ENCODE assay signal across 25 mouse cellular contexts in genomic region chr9:5311435-5311834, GRCm38 (mm10). TPM values are rescaled to one million over a fixed set of nuclear protein-coding genes. Genes with fewer than 3 reads are reported as not detected.
DNase-seq lines count a peak whose midpoint lies in the region; ATAC-seq and TF ChIP-seq lines count a peak whose summit lies in the region.
"Had no signal": no experiment of that assay in that cellular context is flagged by ENCODE, and none has a peak within 500 bp of the region (broad histone marks: within the 10 kb centered on the region; RNA-seq: fewer than 3 reads in every experiment).

No protein-coding gene starts in this region.

- H3K9ac ChIP-seq in lung, postnatal 0 days (replicated peaks; ENCODE audit: low read depth), result no peak overlapping the region
- no peak overlapping the region for H3K9ac ChIP-seq in forebrain, embryonic 16.5 days (replicated peaks; ENCODE audit: low read depth, low read length)
- H3K9ac ChIP-seq: heart, embryonic 15.5 days; hindbrain, embryonic 13.5 days had no signal

- 60% methylated on average over 4 of the region's 4 CpGs for WGBS in lung, postnatal 0 days
- WGBS in forebrain, embryonic 16.5 days, result 72% methylated on average over 4 of the region's 4 CpGs

- no peak for ATAC-seq in lung, postnatal 0 days
- ATAC-seq in forebrain, embryonic 16.5 days, result no peak
- ATAC-seq: intestine, postnatal 0 days; midbrain, embryonic 16.5 days had no signal

- no peak for TF ChIP-seq POLR2A in bone marrow macrophage, adult 2 months (IDR thresholded peaks at IDR 0.05; ENCODE audit: borderline replicate concordance, low read depth, low read length)

- TF ChIP-seq EP300 in lung, postnatal 0 days (IDR thresholded peaks at IDR 0.05), result no peak

- no peak for TF ChIP-seq CTCF in lung, postnatal 0 days (IDR thresholded peaks at IDR 0.05)
- TF ChIP-seq CTCF in bone marrow macrophage, adult 2 months (IDR thresholded peaks at IDR 0.05; ENCODE audit: low read depth, low read length), result no peak

- no peaks in the 10 kb centered on the region for H3K36me3 ChIP-seq in lung, postnatal 0 days (ENCODE audit: insufficient read depth, low read length)
- H3K36me3 ChIP-seq in forebrain, embryonic 16.5 days (ENCODE audit: control insufficient read depth, insufficient read depth), result no peaks in the 10 kb centered on the region
- H3K36me3 ChIP-seq: G1E; heart, embryonic 15.5 days; hindbrain, embryonic 13.5 days; limb, embryonic 10.5 days had no signal

- H3K9me3 ChIP-seq in lung, postnatal 0 days (ENCODE audit: low read length), result no peaks in the 10 kb centered on the region
- H3K9me3 ChIP-seq in forebrain, embryonic 16.5 days (ENCODE audit: control insufficient read depth, low read length), result no peaks in the 10 kb centered on the region
- H3K9me3 ChIP-seq: G1E; heart, embryonic 15.5 days; hindbrain, embryonic 13.5 days; limb, embryonic 10.5 days had no signal

- no peak overlapping the region for H3K4me3 ChIP-seq in lung, postnatal 0 days (ENCODE audit: low read depth, low read length)
- H3K4me3 ChIP-seq in bone marrow macrophage, adult 2 months (ENCODE audit: insufficient read depth, low read length), result no peak overlapping the region
- no peak overlapping the region for H3K4me3 ChIP-seq in forebrain, embryonic 16.5 days (replicated peaks; ENCODE audit: low read length)
- H3K4me3 ChIP-seq: heart, embryonic 15.5 days; hindbrain, embryonic 13.5 days; layer of hippocampus, adult 2 months; left cerebral cortex, adult 2 months; limb, embryonic 10.5 days had no signal

- H3K27me3 ChIP-seq in lung, postnatal 0 days (replicated peaks; ENCODE audit: insufficient read depth, low read length), result no peaks in the 10 kb centered on the region
- H3K27me3 ChIP-seq in forebrain, embryonic 16.5 days (replicated peaks; ENCODE audit: control insufficient read depth, insufficient read depth, low read length), result no peaks in the 10 kb centered on the region
- H3K27me3 ChIP-seq: heart, embryonic 15.5 days; hindbrain, embryonic 13.5 days had no signal

- no peak overlapping the region for H3K4me2 ChIP-seq in lung, postnatal 0 days (replicated peaks; ENCODE audit: low read depth, low read length)
- no peak overlapping the region for H3K4me2 ChIP-seq in forebrain, embryonic 16.5 days (ENCODE audit: low read length)
- H3K4me2 ChIP-seq: heart, embryonic 15.5 days; hindbrain, embryonic 13.5 days; liver, embryonic 11.5 days had no signal

- DNase-seq in adrenal gland, adult 2 months, result peak; percentile 9
- DNase-seq in adrenal gland, postnatal 14 days, result no peak
- peak; percentile 30 for DNase-seq in lung, postnatal 36 days
- no peak for DNase-seq in lung, postnatal 0 days (ENCODE audit: low spot score)
- DNase-seq in cerebellum, postnatal 4 days (ENCODE audit: low spot score in 2 of 2), result no peak
- DNase-seq in cerebellum, adult 9-10 months, result no peak
- DNase-seq: adrenal gland, postnatal 25 days; B cell, adult 2 months; cerebellum, postnatal 10 days; kidney, postnatal 10 days; lung, adult 2 months; thymus, postnatal 36 days had no signal

- H3K4me1 ChIP-seq in lung, postnatal 0 days (ENCODE audit: insufficient read depth, low read depth, low read length), result no peaks in the 10 kb centered on the region
- H3K4me1 ChIP-seq in bone marrow macrophage, adult 2 months (ENCODE audit: control insufficient read depth, insufficient read depth, low read length), result peaks cover 10% of the 10 kb centered on the region
- H3K4me1 ChIP-seq in forebrain, embryonic 16.5 days (replicated peaks; ENCODE audit: control insufficient read depth, insufficient read depth, low read length), result no peaks in the 10 kb centered on the region
- H3K4me1 ChIP-seq: heart, embryonic 15.5 days; hindbrain, embryonic 13.5 days; limb, embryonic 10.5 days had no signal

- H3K27ac ChIP-seq in lung, postnatal 0 days (ENCODE audit: low read length), result no peak overlapping the region
- H3K27ac ChIP-seq in bone marrow macrophage, adult 2 months (ENCODE audit: insufficient read depth, low read depth, low read length), result peak overlapping the region; percentile 46
- no peak overlapping the region for H3K27ac ChIP-seq in forebrain, embryonic 16.5 days (ENCODE audit: low read length)
- H3K27ac ChIP-seq: heart, embryonic 15.5 days; hindbrain, embryonic 13.5 days; layer of hippocampus, adult 2 months; left cerebral cortex, adult 2 months; limb, embryonic 10.5 days had no signal

RNA-seq across cellular contexts. Expression of gene Casp4, which starts 2.8 kb away (rescaled TPM):
- total RNA-seq in adrenal gland, adult 2 months (2021), result 1 to 10 TPM; 3.7 to 4.8 TPM
- polyA plus RNA-seq in adrenal gland, adult 2 months (2012; rRNA removed), result 0.27 and 0.55 TPM in 2 replicates
- 3.6 and 5.2 TPM in 2 replicates for total RNA-seq in adrenal gland, postnatal 14 days (2021)
- 4.7 TPM in 2 replicates for polyA plus RNA-seq in lung, postnatal 0 days (2015; fragmentation: Nextera tagmentation; extraction: Ambion mirVana)
- 53.4 and 61.6 TPM in 2 replicates for polyA plus RNA-seq in bone marrow macrophage, adult 2 months (2012; ENCODE audit: insufficient read depth, insufficient read length, missing spikeins)
- 0.24 TPM in 1 of 2 replicates, not detected in the other for polyA plus RNA-seq in forebrain, embryonic 16.5 days (2015; fragmentation: Nextera tagmentation; extraction: Ambion mirVana)
- total RNA-seq: G1E had no signal
- polyA plus RNA-seq: forebrain, embryonic 11.5 days; G1E; neural tube, embryonic 11.5 days had no signal

RNA-seq across cellular contexts. Expression of gene Casp1, which starts 13.1 kb away (rescaled TPM):
- total RNA-seq in adrenal gland, adult 2 months (2021), result 1 to 10 TPM; 3.6 to 5.9 TPM
- polyA plus RNA-seq in adrenal gland, adult 2 months (2012; rRNA removed), result not detected in 2 replicates
- total RNA-seq in adrenal gland, postnatal 14 days (2021), result 3.3 and 3.9 TPM in 2 replicates
- polyA plus RNA-seq in lung, postnatal 0 days (2015; fragmentation: Nextera tagmentation; extraction: Ambion mirVana), result 2.8 and 2.9 TPM in 2 replicates
- 135 TPM in 2 replicates for polyA plus RNA-seq in bone marrow macrophage, adult 2 months (2012; ENCODE audit: insufficient read depth, insufficient read length, missing spikeins)
- 0.42 and 0.81 TPM in 2 replicates for polyA plus RNA-seq in forebrain, embryonic 16.5 days (2015; fragmentation: Nextera tagmentation; extraction: Ambion mirVana)
- total RNA-seq: G1E had no signal
- polyA plus RNA-seq: G1E had no signal

RNA-seq across cellular contexts. Expression of gene Casp12, which starts 33.8 kb away (rescaled TPM):
- total RNA-seq in adrenal gland, adult 2 months (2021), result 10 to 100 TPM; 40.0 to 43.5 TPM
- polyA plus RNA-seq in adrenal gland, adult 2 months (2012; rRNA removed), result 0.36 and 1.2 TPM in 2 replicates
- total RNA-seq in adrenal gland, postnatal 14 days (2021), result 13.9 and 15.3 TPM in 2 replicates
- 2.9 and 3.6 TPM in 2 replicates for polyA plus RNA-seq in lung, postnatal 0 days (2015; fragmentation: Nextera tagmentation; extraction: Ambion mirVana)
- 0.52 and 0.95 TPM in 2 replicates for polyA plus RNA-seq in bone marrow macrophage, adult 2 months (2012; ENCODE audit: insufficient read depth, insufficient read length, missing spikeins)
- polyA plus RNA-seq in forebrain, embryonic 16.5 days (2015; fragmentation: Nextera tagmentation; extraction: Ambion mirVana), result 0.45 TPM in 1 of 2 replicates, not detected in the other
- polyA plus RNA-seq: forebrain, embryonic 11.5 days; G1E; limb, embryonic 10.5 days; neural tube, embryonic 11.5 days had no signal

Comparison
In these comparisons a context has a peak if more than half of its experiments do, and no peak if none do; other contexts are left out.
1. DNase-seq: peak in adrenal gland, adult 2 months (single experiment) and lung, postnatal 36 days (single experiment); none in adrenal gland, postnatal 14 days (single experiment), lung, postnatal 0 days (single experiment), cerebellum, postnatal 4 days (0 of 2) and cerebellum, adult 9-10 months (single experiment).
2. RNA of gene Casp1, which starts 13.1 kb away (polyA plus RNA-seq): 135 TPM in bone marrow macrophage, adult 2 months; 2.8 to 2.9 TPM in lung, postnatal 0 days, 0.42 to 0.81 TPM in forebrain, embryonic 16.5 days and not detected in adrenal gland, adult 2 months; every median in the first group is over 10 times any median in the second.